18 mouse cellular contexts compared by ENCODE assay signal in the genomic region with DNA sequence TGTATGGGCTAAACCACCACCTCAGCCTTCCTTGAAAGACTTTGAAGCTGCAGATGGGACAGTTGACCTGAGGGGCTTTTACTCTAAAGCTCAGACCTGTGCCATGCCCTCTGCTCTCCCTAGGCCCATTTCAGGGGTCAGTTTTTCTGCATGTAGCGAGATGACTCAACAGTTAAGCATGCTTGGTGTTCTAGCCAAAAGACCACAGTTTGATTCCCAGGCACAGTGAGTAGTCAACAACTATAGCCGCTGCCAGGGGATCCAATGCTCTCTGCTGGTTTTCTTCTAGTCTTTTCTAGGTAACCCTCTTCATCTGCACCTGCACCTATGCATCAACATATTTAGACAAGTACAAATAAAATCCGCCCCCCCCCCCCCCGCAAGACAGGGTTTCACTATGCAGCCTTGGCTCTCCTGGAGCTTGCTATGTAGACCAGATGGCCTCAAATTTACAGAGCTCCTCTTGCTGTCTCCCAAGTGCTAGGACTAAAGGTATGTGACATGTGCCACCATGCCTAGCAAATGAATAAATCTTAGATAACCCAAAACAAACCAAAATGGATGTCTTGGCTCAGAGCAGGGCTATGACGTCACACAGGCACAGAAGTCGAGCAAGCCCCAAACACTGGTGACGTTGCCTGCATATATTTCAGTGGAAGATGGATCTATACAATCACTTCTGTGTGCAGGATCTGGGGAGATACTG. TPM values are rescaled to one million over a fixed set of nuclear protein-coding genes. Genes with fewer than 3 reads are reported as not detected.
"Had no signal": no experiment of that assay in that cellular context is flagged by ENCODE, and none has a peak within 500 bp of the region (broad histone marks: within the 10 kb centered on the region; RNA-seq: fewer than 3 reads in every experiment).

No protein-coding gene starts in this region.

- DNase-seq: lung, adult 18-20 months; lung, embryonic 14.5 days; lung, postnatal 10 days; lung, postnatal 4 days; midbrain, embryonic 14.5 days; right cerebral cortex, postnatal 14 days; thymus, adult 18-20 months; thymus, postnatal 14 days; thymus, postnatal 36 days had no signal

- H3K4me3 ChIP-seq: midbrain, embryonic 10.5 days; midbrain, embryonic 12.5 days; neural tube, embryonic 12.5 days; stomach, embryonic 15.5 days had no signal

- H3K36me3 ChIP-seq: midbrain, embryonic 10.5 days; midbrain, embryonic 12.5 days; neural tube, embryonic 12.5 days; stomach, embryonic 15.5 days had no signal

- H3K4me2 ChIP-seq: lung, embryonic 14.5 days; midbrain, embryonic 12.5 days; neural tube, embryonic 12.5 days; stomach, embryonic 15.5 days had no signal

- ATAC-seq: midbrain, embryonic 16.5 days had no signal

RNA-seq across cellular contexts. Expression of a gene that starts 30.5 kb away (rescaled TPM):
- polyA plus RNA-seq: lung, embryonic 14.5 days; lung, embryonic 16.5 days; spleen, adult 2 months; stomach, postnatal 0 days; testis, adult 2 months had no signal
